Mouse (Mus musculus) G1E (cell line): Measurements from ENCODE around the gene Sp6. TPM values are rescaled to one million over a fixed set of nuclear protein-coding genes. Genes with fewer than 3 reads are reported as not detected.

Source experiments
- ATAC-seq: 2 replicates; pipeline ENCODE4 v1.8.0; 2016; ENCODE audit warnings: mild to moderate bottlenecking; ENCODE audit not compliant: insufficient number of reproducible peaks, poor library complexity, low FRiP score, severe bottlenecking; ENCODE audit errors: extremely low read depth
- DNase-seq: peaks from one replicate; pipeline ENCODE4 v3.0.0; 2012; ENCODE audit warnings: low spot score
- H3K27me3 ChIP-seq: 2 replicates; pipeline ENCODE4 v1.6.1; 2012; ENCODE audit warnings: mild to moderate bottlenecking, low read length, inconsistent platforms; ENCODE audit not compliant: insufficient read depth
- H3K36me3 ChIP-seq: replicated peaks from 2 replicates; pipeline ENCODE3; 2012; ENCODE audit warnings: mild to moderate bottlenecking, inconsistent platforms
- H3K4me1 ChIP-seq: 2 replicates; pipeline ENCODE4 v1.6.1; 2012; ENCODE audit warnings: low read depth, low read length, inconsistent platforms, mixed read lengths; ENCODE audit not compliant: insufficient read depth
- H3K4me3 ChIP-seq: 2 replicates; pipeline ENCODE4 v1.5.1; 2012; ENCODE audit warnings: low read depth, mild to moderate bottlenecking, inconsistent platforms, low read length, moderate library complexity, mixed read lengths
- H3K9me3 ChIP-seq: replicated peaks from 2 replicates; pipeline ENCODE4 v1.6.1; 2012; ENCODE audit warnings: inconsistent platforms
- CTCF ChIP-seq: IDR thresholded peaks from 2 replicates; pipeline ENCODE4 v1.5.1; 2012; ENCODE audit warnings: low read depth, low read length, inconsistent platforms, mixed read lengths
- GATA1 ChIP-seq: IDR thresholded peaks from 2 replicates; pipeline ENCODE4 v1.6.1; 2012; ENCODE audit warnings: borderline replicate concordance, low read length, inconsistent platforms, mixed read lengths
- GATA2 ChIP-seq: IDR thresholded peaks from 2 replicates; pipeline ENCODE4 v1.6.1; 2012; ENCODE audit warnings: low read depth, low read length, inconsistent platforms, borderline replicate concordance
- POLR2AphosphoS5 ChIP-seq: IDR thresholded peaks from 2 replicates; pipeline ENCODE4 v1.6.1; 2012; ENCODE audit warnings: low read depth, low read length, inconsistent platforms; ENCODE audit not compliant: insufficient replicate concordance
- TAL1 ChIP-seq: conservative IDR thresholded peaks from 2 replicates; pipeline ENCODE4 v1.6.1; 2012; ENCODE audit warnings: low read depth, low read length, inconsistent platforms, mixed read lengths
- polyA plus RNA-seq: library from polyadenylated mRNA; stranded (reverse); fragments of >175 nt; gene quantifications from 2 replicates; pipeline ENCODE4 v1.2.3, GENCODE M21; 2012
- total RNA-seq, 2 experiments: library from RNA; stranded (forward) in 1 of 2; stranded (reverse) in 1 of 2; fragments of 200-1000 nt in 1 of 2; fragments of >200 nt in 1 of 2; fragmentation: Nextera tagmentation in 1 of 2; gene quantifications; 2 replicates each; pipeline ENCODE4 v1.2.3; 2014 to 2017

Sp6 gene
- total and polyA plus RNA-seq, 3 experiments: 0.05 TPM; not detected in 2

GRCm38 (mm10) chr11:96991501-96991900 lies 21.7 kb upstream of the Sp6 start:
- Histone ChIP-seq H3K4me1 (peaks cover 11% of the 10 kb centered on the region), H3K36me3 (no peaks in the 10 kb centered on the region), H3K27me3 (peaks cover 88% of the 10 kb centered on the region), H3K9me3 (no peaks in the 10 kb centered on the region), H3K4me3 (no peak overlapping the region)
- TF ChIP-seq CTCF (no peak), GATA2 (no peak), POLR2AphosphoS5 (no peak), TAL1 (no peak), GATA1 (no peak)
- ATAC-seq (no peak), DNase-seq (no peak)

GRCm38 (mm10) chr11:96992722-96993311 lies 20.4 kb upstream of the Sp6 start:
- Histone ChIP-seq H3K27me3 (peaks cover 89% of the 10 kb centered on the region), H3K4me3 (no peak overlapping the region), H3K4me1 (peaks cover 13% of the 10 kb centered on the region), H3K9me3 (no peaks in the 10 kb centered on the region), H3K36me3 (no peaks in the 10 kb centered on the region)
- ATAC-seq (no peak), DNase-seq (no peak)
- TF ChIP-seq CTCF (no peak), GATA1 (no peak)

DNA sequence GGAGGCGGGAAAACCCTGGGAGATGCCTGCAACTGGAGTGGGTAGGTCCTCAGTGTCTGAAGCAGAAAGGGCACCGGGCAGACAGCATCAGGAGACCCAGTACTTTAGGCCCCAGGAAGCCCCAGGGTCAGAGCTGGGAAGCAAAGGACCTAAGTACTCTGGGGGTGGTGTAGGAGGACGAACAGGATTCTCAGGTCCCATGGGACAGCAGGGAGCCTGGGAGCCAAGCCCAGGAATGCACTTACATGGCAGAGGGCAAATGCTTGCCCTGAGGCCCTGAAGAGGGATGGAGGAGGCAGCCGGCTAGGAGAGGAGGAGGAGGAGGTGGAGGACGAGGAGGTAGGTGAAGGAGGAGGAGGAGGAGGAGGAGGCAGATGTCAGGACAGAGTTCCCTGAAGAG lies 18.2 kb upstream of the Sp6 start:
- DNase-seq (no peak), ATAC-seq (no peak)
- H3K36me3 ChIP-seq: no peaks in the 10 kb centered on the region
- TF ChIP-seq TAL1 (no peak), POLR2AphosphoS5 (no peak), CTCF (no peak), GATA1 (no peak), GATA2 (no peak)
- peaks cover 12% of the 10 kb centered on the region for H3K4me1 ChIP-seq
- H3K9me3 ChIP-seq: no peaks in the 10 kb centered on the region
- peaks cover 93% of the 10 kb centered on the region for H3K27me3 ChIP-seq
- no peak overlapping the region for H3K4me3 ChIP-seq

- ATAC-seq: no peak
- Histone ChIP-seq H3K9me3 (no peaks in the 10 kb centered on the region), H3K4me1 (peaks cover 12% of the 10 kb centered on the region), H3K4me3 (no peak overlapping the region), H3K27me3 (peaks cover 92% of the 10 kb centered on the region), H3K36me3 (no peaks in the 10 kb centered on the region)
- DNase-seq: no peak
- TF ChIP-seq CTCF (no peak), TAL1 (no peak), POLR2AphosphoS5 (no peak), GATA2 (no peak), GATA1 (no peak)
Observed at GRCm38 (mm10) chr11:96995836-96996772, 17.1 kb upstream of the Sp6 start.

DNA sequence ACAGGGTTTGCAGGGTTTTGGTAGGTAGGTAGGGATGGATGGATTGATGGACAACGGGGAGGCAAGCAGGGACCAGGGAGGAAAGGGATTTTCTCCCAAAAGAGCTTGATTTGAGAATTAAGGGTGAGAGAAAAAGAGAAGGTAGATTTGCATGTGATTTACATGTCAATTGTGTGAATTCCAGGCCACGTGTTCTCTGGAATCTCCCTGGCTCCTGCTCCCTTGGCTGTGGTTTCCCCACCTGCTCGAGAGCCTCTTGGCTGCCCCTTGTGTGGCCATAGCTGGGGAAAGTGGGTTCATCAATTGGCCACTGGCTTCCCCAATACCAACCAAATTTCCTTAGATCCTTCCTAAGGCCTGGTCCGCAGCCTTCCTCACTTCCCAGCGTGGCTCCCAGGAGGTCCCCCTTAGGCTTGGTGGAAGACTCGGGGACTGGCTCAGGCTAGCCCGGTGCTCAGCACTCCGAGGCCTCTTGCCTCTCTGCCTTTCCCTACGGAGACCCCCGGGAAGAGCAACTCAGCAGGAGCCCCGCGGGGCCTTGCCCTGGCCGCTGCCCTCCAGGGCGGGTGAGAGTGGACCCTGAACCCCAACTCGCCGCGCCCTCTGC lies 16.3 kb upstream of the Sp6 start:
- Histone ChIP-seq H3K4me1 (peaks cover 14% of the 10 kb centered on the region), H3K36me3 (no peaks in the 10 kb centered on the region), H3K9me3 (no peaks in the 10 kb centered on the region), H3K27me3 (peaks cover 91% of the 10 kb centered on the region), H3K4me3 (no peak overlapping the region)
- no peak for DNase-seq
- no peak for ATAC-seq
- no peak for TF ChIP-seq POLR2AphosphoS5
- no peak for TF ChIP-seq CTCF
- no peak for TF ChIP-seq GATA2
- TF ChIP-seq GATA1: no peak
- no peak for TF ChIP-seq TAL1

GRCm38 (mm10) chr11:96997380-96997956 lies 15.7 kb upstream of the Sp6 start:
- no peak for ATAC-seq
- no peaks in the 10 kb centered on the region for H3K36me3 ChIP-seq
- TF ChIP-seq CTCF (no peak), POLR2AphosphoS5 (no peak), GATA1 (no peak), TAL1 (no peak), GATA2 (no peak)
- H3K4me3 ChIP-seq: no peak overlapping the region
- H3K27me3 ChIP-seq: peaks cover 91% of the 10 kb centered on the region
- H3K4me1 ChIP-seq: peaks cover 18% of the 10 kb centered on the region
- H3K9me3 ChIP-seq: no peaks in the 10 kb centered on the region
- DNase-seq: no peak
